Mouse (Mus musculus) C2C12 (cell line): ENCODE results near the gene Spred1.

ENCODE experiments used
- CTCF ChIP-seq: IDR thresholded peaks from one replicate; pipeline ENCODE4 v1.5.1; 2011; ENCODE audit not compliant: control insufficient read depth, insufficient read depth, insufficient read length
- MYOD1 ChIP-seq: IDR thresholded peaks from one replicate; pipeline ENCODE4 v1.6.1; 2011; ENCODE audit warnings: low read depth; ENCODE audit not compliant: control insufficient read depth, insufficient read length

GRCm38 (mm10) chr2:117092946-117093401 lies 28.2 kb upstream of the Spred1 start:
- TF ChIP-seq CTCF (no peak), MYOD1 (no peak)
